Mouse (Mus musculus): ENCODE results near the gene Ldlrad1. TPM values are rescaled to one million over a fixed set of nuclear protein-coding genes. Genes with fewer than 3 reads are reported as not detected.

The Ldlrad1 gene
- polyA plus RNA-seq, 1 experiment from 2014 or later = not detected

Other genes with a start within 250 kb of the Ldlrad1 start
- gene Mrpl37, start 142.3 kb upstream of the Ldlrad1 start, polyA plus RNA-seq (2014; fragmentation: Nextera tagmentation; extraction: Ambion mirVana) = 122 and 124 TPM in 2 replicates
- gene Cyb5rl, start 142.2 kb upstream of the Ldlrad1 start, polyA plus RNA-seq (2014; fragmentation: Nextera tagmentation; extraction: Ambion mirVana) = 3.7 and 7.0 TPM in 2 replicates
- 0.24 and 0.64 TPM in 2 replicates for gene Cdcp2, start 112.3 kb upstream of the Ldlrad1 start, polyA plus RNA-seq (2014; fragmentation: Nextera tagmentation; extraction: Ambion mirVana)
- gene Tmem59, start 30.8 kb upstream of the Ldlrad1 start, polyA plus RNA-seq (2014; fragmentation: Nextera tagmentation; extraction: Ambion mirVana) = 316 and 334 TPM in 2 replicates
- gene Tceanc2, start 30.1 kb upstream of the Ldlrad1 start, polyA plus RNA-seq (2014; fragmentation: Nextera tagmentation; extraction: Ambion mirVana) = 24.8 and 29.1 TPM in 2 replicates
- gene Lrrc42, start 44.4 kb downstream of the Ldlrad1 start, polyA plus RNA-seq (2014; fragmentation: Nextera tagmentation; extraction: Ambion mirVana) = 81.8 and 83.9 TPM in 2 replicates
- 26.1 and 31.6 TPM in 2 replicates for gene Hspb11, start 44.4 kb downstream of the Ldlrad1 start, polyA plus RNA-seq (2014; fragmentation: Nextera tagmentation; extraction: Ambion mirVana)
- not detected in 2 replicates for gene Dio1, start 98.0 kb downstream of the Ldlrad1 start, polyA plus RNA-seq (2014; fragmentation: Nextera tagmentation; extraction: Ambion mirVana)
- gene Yipf1, start 105.2 kb downstream of the Ldlrad1 start, polyA plus RNA-seq (2014; fragmentation: Nextera tagmentation; extraction: Ambion mirVana) = 43.0 and 43.3 TPM in 2 replicates
- 47.7 and 48.8 TPM in 2 replicates for gene Ndc1, start 158.6 kb downstream of the Ldlrad1 start, polyA plus RNA-seq (2014; fragmentation: Nextera tagmentation; extraction: Ambion mirVana)
- gene Glis1, start 225.4 kb downstream of the Ldlrad1 start, polyA plus RNA-seq (2014; fragmentation: Nextera tagmentation; extraction: Ambion mirVana) = 2.4 and 6.4 TPM in 2 replicates

Data from neural tube, embryonic 11.5 days (tissue).